Mouse (Mus musculus): ENCODE results near the gene Sema5b.

Sema5b gene

DNA sequence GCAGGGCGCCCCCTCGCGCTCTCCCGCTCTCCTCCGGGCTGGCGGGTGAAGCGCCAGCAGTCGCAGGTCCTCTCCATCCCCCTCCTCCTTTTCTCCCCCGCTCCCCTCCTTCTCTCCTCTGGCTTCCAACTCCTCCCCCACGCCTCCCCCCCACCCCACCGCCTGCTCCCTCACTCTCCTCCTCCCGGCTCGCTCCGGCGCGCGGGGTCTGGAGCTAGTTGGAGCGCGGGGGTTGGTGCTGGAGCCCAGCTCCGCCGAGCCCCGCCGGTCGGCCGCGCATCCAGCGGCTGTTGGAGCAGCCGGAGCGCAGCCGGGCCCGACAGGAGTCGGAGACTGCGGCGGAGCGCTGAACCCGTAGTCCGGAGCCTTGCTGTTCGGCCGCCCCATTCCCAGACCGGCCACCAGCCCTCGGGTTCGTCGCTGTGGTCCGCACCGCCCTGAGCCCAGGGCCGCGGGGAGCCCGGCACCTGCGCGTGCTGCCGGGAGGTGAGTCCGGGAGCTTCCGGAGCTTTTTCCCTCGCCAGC is at the start of gene Sema5b:
Gene Sema5b, plus strand, starts transcription at position 29 of the 525 bp plus-strand sequence.
- DNase-seq, result peak; percentile 13

GRCm38 (mm10) chr16:35500342-35500741 is 40.6 kb upstream of the Sema5b start:
- DNase-seq, result no peak

DNA sequence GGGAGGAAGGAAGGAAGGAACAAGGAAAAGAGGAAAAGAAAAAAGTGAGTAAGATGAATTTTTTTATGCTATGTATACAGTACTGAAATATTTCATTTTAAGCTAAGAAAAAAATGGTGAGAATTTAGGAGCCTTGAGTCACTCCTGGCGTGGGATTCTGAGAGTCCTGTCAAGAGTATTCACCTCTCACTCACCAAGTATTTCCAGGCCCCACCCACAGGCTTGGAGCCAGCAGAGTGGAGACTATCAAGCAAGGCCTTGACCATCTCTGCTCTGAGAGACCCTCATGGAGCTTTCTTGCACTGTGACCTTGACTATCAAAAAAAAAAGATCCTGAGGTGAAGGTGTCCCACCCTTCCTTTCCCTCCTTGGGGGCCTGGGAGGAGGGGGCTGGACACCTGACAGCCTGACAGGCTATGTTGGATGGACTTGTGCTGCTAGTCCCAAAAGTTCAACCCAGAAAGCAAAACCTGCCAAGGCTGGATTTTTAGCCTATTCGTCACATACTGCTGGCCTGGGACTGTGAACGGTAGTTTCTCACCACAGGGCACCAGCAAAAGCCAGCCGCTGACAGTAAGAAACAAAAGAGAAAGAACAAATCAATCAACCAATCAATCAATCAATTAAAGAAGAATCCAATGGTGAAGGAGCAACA is 39.7 kb upstream of the Sema5b start:
- DNase-seq, result no peak

- DNase-seq, result no peak
Observed at GRCm38 (mm10) chr16:35502456-35502855, 38.5 kb upstream of the Sema5b start.

DNA sequence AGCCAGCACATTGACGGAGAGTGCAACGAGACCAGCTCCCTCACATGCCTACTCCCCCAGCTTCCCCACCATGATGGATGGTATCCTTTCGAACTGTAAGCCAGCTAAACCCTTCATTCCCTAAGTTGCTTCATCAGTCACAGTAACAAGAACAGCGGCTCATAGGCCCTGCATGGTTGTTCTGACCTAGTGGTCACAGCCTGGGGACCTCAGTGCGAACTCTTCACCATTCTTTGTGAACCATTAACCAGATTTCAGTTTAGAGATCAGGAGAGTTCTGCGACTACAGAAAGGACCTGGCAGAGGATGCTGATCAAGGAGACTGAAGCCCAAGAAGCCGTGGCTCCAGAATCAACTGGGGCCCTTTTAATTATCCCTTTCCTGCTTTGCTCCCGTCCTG is 36.7 kb upstream of the Sema5b start:
- DNase-seq, result no peak

DNA sequence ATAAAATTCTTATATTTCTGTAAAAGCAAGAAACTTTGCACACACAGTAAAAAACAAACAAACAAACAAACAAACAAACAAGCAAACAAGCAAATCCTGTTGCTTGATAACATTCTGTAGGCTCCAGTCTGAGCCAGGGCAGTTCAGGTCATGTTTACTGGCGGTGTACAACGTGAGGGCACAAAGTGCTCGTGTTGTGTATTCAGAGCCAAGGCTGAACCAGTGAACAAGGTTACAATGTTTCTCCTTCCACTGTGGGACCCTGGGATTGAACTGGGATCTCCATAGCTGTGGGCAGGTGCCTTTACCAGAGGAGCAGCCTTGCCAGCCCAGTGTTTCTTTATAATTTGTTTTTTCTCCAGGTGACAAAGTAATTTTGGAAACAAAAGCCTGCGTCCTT is 35.2 kb upstream of the Sema5b start:
- DNase-seq, result no peak

DNA sequence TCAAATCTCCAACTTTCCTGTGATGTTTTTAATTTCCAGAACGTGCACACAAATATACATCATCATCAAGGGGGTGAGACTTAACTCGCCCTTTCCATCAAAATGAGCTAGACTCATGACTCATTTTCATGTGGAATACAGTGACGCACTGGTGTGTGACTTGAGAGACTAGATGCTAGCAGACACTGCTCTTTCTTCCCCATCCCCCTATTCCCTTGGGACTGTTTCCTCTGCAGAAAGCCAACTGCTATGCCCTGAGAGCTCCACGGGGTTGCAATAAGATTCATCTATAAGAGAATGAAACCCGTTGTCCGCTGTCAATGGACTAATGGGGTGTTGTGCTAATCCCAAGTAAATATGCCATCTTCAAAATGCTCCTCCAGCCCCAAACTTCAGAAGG is 32.4 kb upstream of the Sema5b start:
- DNase-seq, result no peak

GRCm38 (mm10) chr16:35509331-35510070 is 31.4 kb upstream of the Sema5b start:
- no peak for DNase-seq

GRCm38 (mm10) chr16:35515977-35516612 is 24.9 kb upstream of the Sema5b start:
- DNase-seq, result no peak

DNA sequence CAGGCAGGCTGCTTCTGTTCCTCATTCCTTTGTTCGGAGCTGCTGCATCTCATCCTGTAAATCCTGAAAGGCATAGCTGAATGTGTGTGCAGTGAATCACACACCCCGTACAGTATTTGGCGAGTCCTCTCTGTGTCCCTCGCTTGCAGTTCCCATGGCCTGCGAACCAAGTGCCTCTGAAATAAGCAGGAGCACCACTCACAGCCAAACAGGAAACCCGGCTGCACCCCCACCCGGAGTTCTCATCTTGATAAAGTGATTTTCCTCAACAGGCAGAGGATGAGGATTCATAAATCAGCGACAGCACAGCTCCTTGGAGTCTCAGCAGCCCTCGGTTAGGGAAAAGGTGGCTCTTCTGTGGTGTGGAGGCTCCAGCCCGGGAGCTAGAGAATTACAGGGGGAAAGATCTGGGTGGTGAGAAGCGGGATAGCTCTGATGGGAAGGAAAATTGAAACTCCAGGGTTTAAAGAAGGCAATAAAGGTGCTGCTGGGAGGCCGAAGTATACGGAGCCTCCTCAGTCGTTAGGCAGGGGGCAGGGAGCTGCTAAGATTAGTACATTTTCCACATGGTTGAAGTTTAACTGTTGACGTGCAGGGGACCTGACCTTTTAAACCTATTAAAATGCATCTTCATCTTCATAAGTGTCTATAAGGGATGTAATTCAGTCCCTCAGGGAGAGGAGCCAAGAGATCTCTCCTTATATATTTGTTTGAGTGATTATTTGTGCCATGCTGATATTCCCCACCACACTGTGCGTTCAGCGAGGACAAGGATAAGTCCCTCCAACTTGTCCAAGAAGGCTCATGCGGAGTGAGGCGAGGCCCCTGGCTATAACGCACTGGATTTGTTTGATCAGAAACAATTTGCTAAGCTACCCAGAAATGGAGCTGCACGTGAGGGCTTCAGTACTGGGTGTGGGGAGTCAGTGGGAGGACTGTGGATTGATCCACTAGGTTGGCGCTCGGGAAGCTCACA is 22.7 kb upstream of the Sema5b start:
- DNase-seq, result no peak

GRCm38 (mm10) chr16:35519245-35519644 is 21.7 kb upstream of the Sema5b start:
- no peak for DNase-seq

- no peak for DNase-seq
Observed at GRCm38 (mm10) chr16:35524200-35524599, 16.7 kb upstream of the Sema5b start.

GRCm38 (mm10) chr16:35534630-35535029 is 6.3 kb upstream of the Sema5b start:
- no peak for DNase-seq

- DNase-seq, result no peak
Observed at GRCm38 (mm10) chr16:35537651-35538050, 3.3 kb upstream of the Sema5b start.

DNA sequence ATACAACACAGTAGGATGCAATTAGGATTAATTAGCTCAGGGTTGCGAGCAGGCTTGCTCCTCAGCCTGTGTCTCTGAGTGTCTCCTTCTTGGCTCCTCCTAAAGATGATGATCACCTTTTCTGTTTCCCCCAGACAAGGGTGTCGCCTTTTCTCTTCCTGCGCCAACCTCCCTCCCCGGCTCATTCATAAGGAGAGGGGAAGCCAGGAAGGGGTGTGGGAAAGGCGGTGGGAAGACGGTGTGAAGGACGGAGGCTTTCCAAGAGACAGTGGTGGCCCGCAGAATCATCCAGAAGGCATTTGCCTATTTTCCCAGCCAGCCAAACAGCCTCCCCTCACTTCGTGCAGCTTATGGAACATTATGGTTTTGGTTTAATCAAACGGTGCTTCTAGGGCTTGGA is 1.9 kb upstream of the Sema5b start:
- no peak for DNase-seq

DNA sequence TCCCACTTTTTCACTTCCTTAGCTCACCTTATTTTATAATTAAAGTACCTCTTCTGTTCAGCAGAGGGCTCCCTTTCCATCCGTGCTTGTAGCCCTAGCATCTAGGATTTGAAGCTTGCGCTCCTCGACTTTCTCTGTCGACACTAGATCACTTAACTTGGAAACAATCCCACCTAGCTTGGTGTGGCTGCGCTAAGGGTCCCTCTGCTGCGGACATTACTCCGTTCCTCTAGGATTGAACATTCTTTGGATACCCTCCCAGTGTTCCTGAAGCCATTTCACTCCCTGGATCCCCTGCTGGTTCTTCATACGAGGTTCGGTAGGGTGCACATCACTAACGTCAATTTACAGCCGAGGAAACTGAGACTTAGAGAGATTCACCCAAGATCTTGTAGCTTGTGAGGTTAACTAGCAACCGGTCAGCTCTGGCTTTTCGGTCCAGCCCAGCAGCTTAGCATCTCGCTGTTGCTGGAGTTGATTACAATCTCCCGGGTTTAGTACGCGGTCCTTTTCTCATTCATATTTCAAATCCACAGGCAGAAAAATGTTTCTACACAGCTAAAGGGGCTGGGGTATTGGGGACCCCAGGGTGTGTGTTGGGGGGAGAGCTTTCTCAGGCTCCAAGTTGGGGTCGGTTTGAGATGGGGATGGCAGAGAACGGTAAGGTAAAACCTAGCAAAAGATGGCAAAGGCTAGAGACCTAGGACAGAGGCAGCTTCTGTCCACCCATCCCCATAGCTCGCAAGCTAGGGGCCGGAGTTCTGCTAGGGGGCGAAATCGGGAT is 420 bp upstream of the Sema5b start:
- DNase-seq, result peak; percentile 14

DNA sequence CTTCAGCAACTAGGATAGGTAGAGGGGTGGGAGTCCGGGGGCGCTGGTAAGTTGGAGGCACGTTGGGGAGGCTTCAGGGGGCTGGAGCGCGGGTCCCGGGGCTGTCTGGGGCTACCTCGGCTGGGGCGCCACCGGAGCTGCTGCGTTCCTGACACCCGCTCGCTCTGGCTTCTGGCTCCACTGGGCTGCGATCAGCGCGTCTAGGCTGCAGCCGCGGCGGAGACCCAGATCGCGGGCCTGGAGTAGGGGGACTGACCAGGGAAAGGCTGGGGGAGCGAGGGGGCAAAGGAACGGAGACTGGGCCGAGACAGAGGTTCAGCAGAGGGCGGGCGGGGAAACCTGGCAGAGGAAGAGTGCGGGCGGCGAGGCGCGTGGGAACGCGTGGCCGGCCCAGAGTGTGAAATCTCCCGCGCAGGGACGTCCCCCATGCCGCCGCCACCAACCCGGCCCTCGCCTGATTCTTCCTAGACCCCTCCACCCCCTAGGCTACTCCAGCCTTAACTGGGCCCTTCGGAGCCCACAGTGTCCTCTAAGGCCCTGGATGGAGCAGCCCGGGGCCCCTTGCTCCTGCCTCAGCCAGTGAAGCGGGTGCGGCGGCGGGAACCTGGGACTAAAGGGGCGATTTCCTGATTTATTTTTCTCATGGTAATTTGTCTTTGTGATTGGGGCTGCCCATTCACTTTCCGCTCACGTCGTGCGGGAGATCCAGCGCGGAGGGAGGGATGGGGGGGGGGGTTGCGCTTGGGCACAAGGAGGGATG is 896 bp downstream of the Sema5b start:
- no peak for DNase-seq

DNA sequence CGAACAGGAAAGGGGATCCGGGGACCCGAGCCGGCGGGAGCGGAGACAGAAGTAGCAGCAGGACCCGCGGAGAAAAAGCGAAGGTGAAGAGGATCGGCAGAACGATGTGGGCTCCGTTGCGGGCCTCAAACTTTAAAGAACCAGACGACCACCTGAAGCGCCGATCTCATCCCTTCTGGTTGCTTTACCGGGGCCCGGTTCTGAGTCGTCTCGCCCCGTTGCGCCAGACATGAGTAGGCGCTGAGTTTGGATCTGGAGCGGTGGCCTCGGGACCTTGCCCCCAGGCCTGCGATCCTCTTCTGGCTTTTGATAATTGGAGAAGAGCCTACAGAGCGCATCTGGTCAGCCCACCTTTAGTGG is 1.5 kb downstream of the Sema5b start:
- DNase-seq, result no peak

GRCm38 (mm10) chr16:35545723-35546122 is 4.8 kb downstream of the Sema5b start:
- no peak for DNase-seq

GRCm38 (mm10) chr16:35547966-35548365 is 7.0 kb downstream of the Sema5b start:
- DNase-seq, result no peak

DNA sequence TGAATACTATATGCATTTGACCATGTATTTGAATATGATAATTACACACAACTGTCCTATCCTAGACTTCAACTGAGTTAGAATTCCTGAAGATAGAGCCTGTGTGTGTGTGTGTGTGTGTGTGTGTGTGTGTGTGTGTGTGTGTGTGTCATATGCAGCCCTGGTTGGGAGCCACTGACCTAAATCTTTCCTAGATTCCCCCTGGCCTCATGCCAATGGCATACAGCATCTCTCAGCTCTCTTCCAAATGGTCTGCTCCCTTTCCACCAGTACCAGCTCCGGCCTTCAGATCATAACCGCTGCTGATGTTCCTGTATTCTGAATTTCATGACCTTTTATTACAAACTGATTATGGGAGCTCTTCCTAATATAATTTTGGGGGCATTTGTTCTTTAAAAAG is 8.4 kb downstream of the Sema5b start:
- DNase-seq, result no peak

Measured in layer of hippocampus, adult 9-11 months (tissue).